Mouse (Mus musculus): ENCODE results near the gene Pdx1. TPM values are rescaled to one million over a fixed set of nuclear protein-coding genes. Genes with fewer than 3 reads are reported as not detected.
A peak's percentile ranks its signal among the peaks of the same experiment; 100 is the strongest.

The Pdx1 gene
- polyA plus RNA-seq, 1 experiment from 2014 or later, result not detected

DNA sequence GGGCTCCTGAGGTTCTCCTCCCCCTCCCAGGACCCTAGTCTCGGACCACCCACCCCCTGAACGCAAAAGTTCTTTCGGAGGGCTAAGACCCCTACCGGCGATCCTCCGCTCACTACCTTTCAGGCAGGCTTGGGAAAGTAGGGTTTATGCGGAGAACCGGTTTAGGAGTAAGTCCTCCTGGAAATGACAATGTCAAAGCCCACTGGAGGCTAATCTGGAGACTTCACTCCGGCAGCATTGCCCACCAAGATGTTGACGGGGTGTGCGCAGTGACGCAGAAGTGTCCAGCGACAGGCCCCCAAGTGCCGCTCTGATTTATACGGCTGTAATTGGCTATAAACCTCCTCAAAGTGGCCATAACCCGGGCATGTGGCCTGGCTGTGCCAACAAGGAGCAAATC, 35.4 kb downstream of the Pdx1 start:
- no peak for ATAC-seq (ENCODE audit: insufficient number of reproducible peaks, low FRiP score, low TSS enrichment, low read depth)

DNA sequence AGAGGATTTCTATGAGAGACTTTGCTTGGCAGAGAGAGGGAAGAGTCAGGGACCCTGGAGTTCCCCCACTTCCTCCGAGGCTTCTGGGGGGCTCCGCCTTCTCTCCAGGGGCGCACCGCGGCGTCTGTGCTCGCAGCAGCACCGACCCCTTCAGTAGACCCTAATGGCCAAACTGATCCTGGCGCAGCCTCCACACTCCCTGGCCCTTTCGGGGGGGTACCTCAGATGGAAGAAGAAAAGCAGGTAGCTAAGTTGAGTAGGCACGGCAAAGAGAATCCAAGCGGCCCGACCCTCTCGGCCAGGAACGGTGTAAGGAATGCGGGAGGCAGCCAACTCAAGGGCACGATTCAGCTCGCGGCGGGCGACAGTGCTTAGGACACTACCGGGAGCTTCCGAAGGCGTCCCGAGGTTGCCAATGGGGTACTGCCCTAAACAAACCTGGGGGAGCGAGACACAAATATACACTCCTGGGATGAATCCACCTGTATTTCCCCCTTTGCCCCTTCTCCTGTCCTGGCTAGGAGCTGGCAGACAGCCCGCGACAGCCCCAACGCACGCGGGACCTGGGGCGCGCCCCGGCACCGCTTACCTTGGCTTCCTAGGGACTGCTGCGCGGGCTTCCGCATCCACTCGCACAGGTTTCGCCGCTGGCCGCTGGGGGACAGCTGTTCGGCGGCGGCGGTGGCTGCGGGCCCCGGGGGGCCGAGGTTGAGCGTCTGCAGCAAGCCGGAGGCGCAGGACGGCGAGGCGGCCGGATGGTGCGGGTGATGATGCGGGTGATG, 36.3 kb downstream of the Pdx1 start:
- Histone ChIP-seq H3K4me3 (peak overlapping the region; percentile 24), H3K4me1 (peaks cover 33% of the 10 kb centered on the region), H3K27me3 (peaks cover 100% of the 10 kb centered on the region), H3K9ac (no peak overlapping the region), H3K4me2 (peak overlapping the region; percentile 37), H3K27ac (no peak overlapping the region), H3K36me3 (no peaks in the 10 kb centered on the region), H3K9me3 (no peaks in the 10 kb centered on the region)
- WGBS, result 1% methylated on average over 55 of the region's 58 CpGs
- ATAC-seq (ENCODE audit: insufficient number of reproducible peaks, low FRiP score, low TSS enrichment, low read depth), result no peak

More for the DNA sequence above, 35.4 kb downstream of the Pdx1 start:
- H3K27ac ChIP-seq, result no peak overlapping the region
- H3K4me2 ChIP-seq, result 0 out of 2 replicates have a peak overlapping the region, but pooled peaks have one; percentile 2
- no peak overlapping the region for H3K9ac ChIP-seq
- H3K27me3 ChIP-seq, result peaks cover 99% of the 10 kb centered on the region
- no peaks in the 10 kb centered on the region for H3K36me3 ChIP-seq
- no peaks in the 10 kb centered on the region for H3K9me3 ChIP-seq
- under 1% methylated on average over 16 of the region's 16 CpGs for WGBS
- H3K4me1 ChIP-seq, result peaks cover 33% of the 10 kb centered on the region
- peak overlapping the region; percentile 24 for H3K4me3 ChIP-seq

DNA sequence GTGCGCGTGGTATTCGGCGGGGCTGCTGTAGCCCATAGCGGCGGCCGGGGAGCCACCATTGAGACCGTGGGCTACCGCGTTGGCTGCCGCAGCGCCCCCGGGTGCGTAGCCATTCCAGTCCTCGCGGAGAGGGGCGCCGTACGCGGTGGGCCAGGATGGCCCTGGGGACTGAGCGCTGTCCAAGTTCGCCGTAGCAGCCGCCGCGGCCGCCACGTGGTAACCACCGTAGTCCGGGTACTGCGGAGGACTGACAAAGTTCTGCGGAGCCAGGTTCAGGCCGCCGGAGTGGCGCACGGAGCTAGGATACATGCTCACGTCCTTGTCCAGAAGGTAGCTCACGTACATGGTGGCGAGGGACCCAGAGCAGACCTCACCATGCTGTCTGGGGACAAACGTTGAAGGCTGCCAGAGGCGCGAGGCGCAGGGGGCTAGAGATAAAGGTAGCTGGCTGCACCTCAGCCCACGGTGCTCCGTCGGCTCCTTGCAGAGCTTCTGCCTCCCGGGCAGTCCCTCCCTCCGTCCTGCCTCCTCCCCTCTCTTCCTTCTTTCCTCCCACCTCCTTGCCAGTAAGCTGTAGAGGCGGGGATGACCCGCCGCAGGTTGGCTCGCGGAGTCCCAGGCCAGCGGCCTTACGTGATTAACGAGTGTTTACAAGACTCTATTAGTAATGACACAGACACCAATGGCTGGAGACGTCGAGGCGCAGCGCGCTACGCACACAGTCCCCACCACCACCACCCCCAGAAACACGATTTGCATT, 37.1 kb downstream of the Pdx1 start, which contains the start of gene Cdx2:
TSS of gene Cdx2 (minus strand) at position 633 of the 760 bp plus-strand sequence.
- Histone ChIP-seq H3K4me3 (peak within 1 kb of the TSS; percentile 24), H3K9me3 (no peaks in the 10 kb centered on the region), H3K9ac (no peak within 1 kb of the TSS), H3K27ac (no peak within 1 kb of the TSS), H3K4me2 (peak within 1 kb of the TSS; percentile 37), H3K4me1 (peaks cover 33% of the 10 kb centered on the region), H3K36me3 (no peaks in the 10 kb centered on the region), H3K27me3 (peaks cover 100% of the 10 kb centered on the region)
- no peak for ATAC-seq (ENCODE audit: insufficient number of reproducible peaks, low FRiP score, low TSS enrichment, low read depth)
- WGBS, result under 1% methylated on average over 63 of the region's 63 CpGs

DNA sequence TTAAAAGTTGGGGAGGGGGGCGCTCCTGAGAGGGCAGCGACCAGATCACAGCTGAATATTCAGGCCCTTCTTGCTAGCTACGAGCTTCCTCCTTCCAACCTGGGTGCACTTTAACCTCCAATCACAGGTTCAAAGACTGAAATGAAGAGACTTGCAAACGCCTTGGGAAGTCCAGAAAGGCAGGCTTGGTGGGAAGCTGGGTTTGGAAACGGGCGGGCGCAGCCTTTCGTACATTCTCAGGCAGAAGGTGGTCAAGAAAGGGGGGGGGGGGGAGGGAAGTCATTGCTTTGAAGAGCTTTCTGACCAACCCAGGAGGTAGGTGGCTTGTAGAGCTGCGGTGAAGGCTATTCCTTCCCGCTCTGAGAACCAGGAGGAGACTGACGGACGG, 37.6 kb downstream of the Pdx1 start:
- peaks cover 100% of the 10 kb centered on the region for H3K27me3 ChIP-seq
- H3K27ac ChIP-seq, result no peak overlapping the region
- WGBS, result 4% methylated on average over 12 of the region's 12 CpGs
- no peak for ATAC-seq (ENCODE audit: insufficient number of reproducible peaks, low FRiP score, low TSS enrichment, low read depth)
- no peak overlapping the region for H3K4me2 ChIP-seq
- H3K9ac ChIP-seq, result no peak overlapping the region
- no peaks in the 10 kb centered on the region for H3K36me3 ChIP-seq
- peaks cover 33% of the 10 kb centered on the region for H3K4me1 ChIP-seq
- H3K4me3 ChIP-seq, result no peak overlapping the region
- no peaks in the 10 kb centered on the region for H3K9me3 ChIP-seq

DNA sequence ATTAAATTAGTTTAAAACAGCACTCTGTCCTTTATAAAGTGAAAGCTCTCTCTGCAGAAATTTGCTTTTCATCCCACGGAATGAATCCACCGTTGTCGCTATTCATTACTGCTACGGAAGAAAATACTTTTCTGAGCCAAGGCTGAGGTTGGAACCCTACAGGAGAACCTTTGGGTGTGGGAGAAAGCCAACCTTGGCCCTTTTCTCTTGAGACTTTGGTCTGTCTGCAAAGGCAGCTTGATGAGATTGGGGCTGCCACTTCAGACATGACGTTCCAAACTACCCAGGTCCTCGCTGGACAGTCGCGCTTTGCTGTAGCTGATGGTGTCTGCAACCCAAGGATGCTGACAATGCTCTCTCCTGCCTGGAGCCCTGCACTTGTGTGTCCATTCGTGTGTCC, 38.7 kb downstream of the Pdx1 start:
- H3K36me3 ChIP-seq, result no peaks in the 10 kb centered on the region
- no peaks in the 10 kb centered on the region for H3K9me3 ChIP-seq
- 17% methylated on average over 9 of the region's 9 CpGs for WGBS
- no peak overlapping the region for H3K4me2 ChIP-seq
- H3K4me1 ChIP-seq, result peaks cover 33% of the 10 kb centered on the region
- H3K9ac ChIP-seq, result no peak overlapping the region
- no peak for ATAC-seq (ENCODE audit: insufficient number of reproducible peaks, low FRiP score, low TSS enrichment, low read depth)
- no peak overlapping the region for H3K27ac ChIP-seq
- peaks cover 100% of the 10 kb centered on the region for H3K27me3 ChIP-seq
- H3K4me3 ChIP-seq, result no peak overlapping the region

DNA sequence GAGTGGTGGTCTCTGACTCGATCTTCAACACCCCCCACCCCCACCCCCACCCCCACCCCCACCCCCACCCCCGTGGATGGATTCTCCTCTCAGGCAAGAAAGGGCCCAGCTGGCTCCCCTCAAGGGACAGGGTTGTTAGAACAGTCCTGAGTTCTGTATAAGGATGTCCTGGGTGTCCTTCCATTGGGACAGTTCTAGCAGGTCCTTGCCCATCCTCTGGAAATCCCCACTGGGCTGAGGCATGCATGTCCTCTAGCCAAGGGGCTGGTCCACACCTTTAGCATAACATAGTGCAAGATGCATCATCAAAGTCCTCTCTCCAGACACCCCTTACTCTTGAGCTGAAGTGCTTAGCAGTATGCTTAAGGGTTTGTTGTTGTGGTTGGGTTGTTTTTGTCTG, 40.0 kb downstream of the Pdx1 start:
- ATAC-seq (ENCODE audit: insufficient number of reproducible peaks, low FRiP score, low TSS enrichment, low read depth), result no peak
- Histone ChIP-seq H3K4me2 (no peak overlapping the region), H3K9me3 (no peaks in the 10 kb centered on the region), H3K27ac (no peak overlapping the region), H3K4me1 (peaks cover 25% of the 10 kb centered on the region), H3K27me3 (peaks cover 100% of the 10 kb centered on the region), H3K4me3 (no peak overlapping the region), H3K9ac (no peak overlapping the region), H3K36me3 (no peaks in the 10 kb centered on the region)
- WGBS, result 0% methylated on average over 1 of the region's 2 CpGs

DNA sequence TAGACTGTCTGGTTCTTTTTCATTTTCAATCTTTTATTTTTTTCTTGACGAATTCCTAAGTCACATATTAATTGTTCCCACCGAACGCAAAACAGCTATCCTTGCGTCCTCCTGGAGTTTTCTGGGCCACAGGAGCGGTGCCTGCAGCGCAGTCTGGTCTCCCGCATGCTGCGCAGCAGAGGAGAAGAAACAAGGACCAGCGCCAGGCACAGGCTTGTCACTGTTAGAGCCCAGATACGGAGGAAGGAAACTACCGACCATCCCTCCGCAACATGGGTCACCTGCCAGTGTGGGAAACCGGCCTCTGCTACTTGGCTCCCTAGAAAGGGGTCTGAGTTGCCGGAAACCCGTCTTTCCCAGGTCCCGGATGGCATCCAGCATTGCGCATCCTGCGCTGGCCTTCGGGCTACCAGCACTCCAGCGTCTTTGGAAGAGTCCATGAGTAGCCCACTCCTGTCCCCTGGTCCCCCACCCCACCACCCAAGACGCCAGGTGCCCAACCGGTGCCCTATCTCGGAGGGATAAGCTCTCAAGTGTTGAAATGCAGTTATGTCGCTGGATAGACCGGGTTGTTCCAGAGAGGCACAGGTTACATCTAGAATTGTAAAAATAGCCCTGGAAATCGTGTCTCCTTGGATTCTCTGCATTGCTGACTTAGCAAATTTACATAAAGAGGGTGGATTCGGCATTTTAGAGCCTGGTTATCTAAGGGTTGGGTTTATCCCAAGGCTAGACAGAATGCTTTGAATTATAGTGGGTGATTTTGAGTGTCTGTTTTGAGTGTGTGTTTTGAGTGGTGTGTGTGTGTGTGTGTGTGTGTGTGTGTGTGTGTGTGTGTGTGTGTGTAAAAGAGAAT, 43.3 kb downstream of the Pdx1 start:
- Histone ChIP-seq H3K36me3 (no peaks in the 10 kb centered on the region), H3K9ac (no peak overlapping the region), H3K4me3 (no peak overlapping the region), H3K4me1 (peaks cover 8% of the 10 kb centered on the region), H3K27ac (no peak overlapping the region), H3K27me3 (peaks cover 100% of the 10 kb centered on the region), H3K4me2 (no peak overlapping the region), H3K9me3 (no peaks in the 10 kb centered on the region)
- WGBS, result 2% methylated on average over 27 of the region's 27 CpGs
- no peak for ATAC-seq (ENCODE audit: insufficient number of reproducible peaks, low FRiP score, low TSS enrichment, low read depth)

DNA sequence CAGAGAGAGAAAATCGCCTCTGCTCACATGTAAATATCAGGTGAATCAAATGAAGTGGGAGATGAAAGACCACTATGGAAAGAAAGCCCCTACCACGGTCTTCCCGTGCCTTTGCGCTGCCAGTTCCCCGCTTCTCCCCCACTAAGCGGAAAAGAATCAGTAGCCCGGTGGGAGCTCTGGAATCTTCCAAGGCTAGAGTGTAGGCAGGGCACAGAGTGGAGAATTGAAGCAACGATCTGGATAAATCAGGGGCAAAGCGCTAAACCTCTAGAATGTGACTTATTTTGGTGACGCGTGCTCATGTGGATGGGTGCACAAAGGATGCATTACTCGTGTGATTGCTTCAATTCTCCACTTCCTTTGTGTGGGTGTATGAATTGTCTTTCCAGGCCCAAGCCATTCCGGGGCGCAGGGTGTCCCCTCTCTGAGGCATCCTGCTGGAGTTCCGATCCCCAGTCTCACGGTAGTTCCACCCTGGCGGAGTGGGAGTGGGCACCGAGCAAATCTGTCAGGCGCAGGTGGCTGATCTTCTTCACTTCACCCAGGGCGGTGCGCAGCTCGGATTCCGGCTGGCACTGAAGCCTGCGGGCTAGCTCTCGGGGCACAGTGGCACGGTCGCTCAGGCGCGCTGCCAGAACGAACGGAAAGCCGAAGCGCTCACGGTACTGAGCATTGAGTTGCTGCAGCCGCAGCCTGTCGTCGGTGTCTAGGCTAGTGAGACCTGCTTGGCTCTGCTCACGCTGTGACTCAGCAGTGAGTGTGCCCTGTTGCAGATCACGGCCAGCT, 45.1 kb downstream of the Pdx1 start:
- no peak overlapping the region for H3K27ac ChIP-seq
- H3K9ac ChIP-seq, result no peak overlapping the region
- no peak for ATAC-seq (ENCODE audit: insufficient number of reproducible peaks, low FRiP score, low TSS enrichment, low read depth)
- no peaks in the 10 kb centered on the region for H3K36me3 ChIP-seq
- no peak overlapping the region for H3K4me2 ChIP-seq
- no peak overlapping the region for H3K4me3 ChIP-seq
- H3K27me3 ChIP-seq, result peaks cover 96% of the 10 kb centered on the region
- under 1% methylated on average over 39 of the region's 39 CpGs for WGBS
- H3K4me1 ChIP-seq, result peaks cover 8% of the 10 kb centered on the region
- H3K9me3 ChIP-seq, result no peaks in the 10 kb centered on the region

DNA sequence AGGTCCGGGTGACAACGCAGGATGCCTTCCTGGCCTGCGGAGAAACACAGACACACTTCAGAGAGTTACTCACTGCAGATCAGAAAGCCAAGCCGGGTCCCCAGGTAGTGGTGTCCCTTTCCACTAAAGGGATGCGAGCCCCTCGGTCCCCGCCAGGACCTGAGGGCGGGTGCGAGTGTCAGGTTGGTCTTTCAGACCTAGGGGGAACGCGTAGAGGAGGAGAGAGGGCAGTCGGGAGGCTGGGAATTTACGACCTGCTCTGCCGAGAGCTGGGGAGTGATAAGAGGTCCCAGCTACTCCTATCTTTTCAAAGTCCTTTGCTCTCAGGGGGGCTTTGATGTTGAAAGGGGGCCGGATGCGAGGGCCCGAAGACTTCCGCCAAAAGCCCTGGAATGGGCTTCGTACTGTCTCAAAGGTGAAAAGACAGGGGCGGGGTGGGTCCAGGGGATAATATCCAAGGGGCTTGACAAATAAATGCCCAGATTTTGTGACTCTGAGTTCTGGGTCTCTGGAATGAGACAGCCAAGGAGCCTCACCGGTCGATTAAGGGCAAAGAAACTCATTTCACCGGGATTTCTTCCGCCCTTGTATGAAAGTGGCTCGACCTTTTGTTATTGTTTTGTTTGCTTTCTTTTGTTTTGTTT, 45.8 kb downstream of the Pdx1 start:
- Histone ChIP-seq H3K4me2 (no peak overlapping the region), H3K4me3 (no peak overlapping the region), H3K4me1 (peaks cover 8% of the 10 kb centered on the region), H3K36me3 (no peaks in the 10 kb centered on the region), H3K9ac (no peak overlapping the region), H3K27me3 (peaks cover 96% of the 10 kb centered on the region), H3K9me3 (no peaks in the 10 kb centered on the region), H3K27ac (no peak overlapping the region)
- no peak for ATAC-seq (ENCODE audit: insufficient number of reproducible peaks, low FRiP score, low TSS enrichment, low read depth)
- WGBS, result under 1% methylated on average over 25 of the region's 25 CpGs

DNA sequence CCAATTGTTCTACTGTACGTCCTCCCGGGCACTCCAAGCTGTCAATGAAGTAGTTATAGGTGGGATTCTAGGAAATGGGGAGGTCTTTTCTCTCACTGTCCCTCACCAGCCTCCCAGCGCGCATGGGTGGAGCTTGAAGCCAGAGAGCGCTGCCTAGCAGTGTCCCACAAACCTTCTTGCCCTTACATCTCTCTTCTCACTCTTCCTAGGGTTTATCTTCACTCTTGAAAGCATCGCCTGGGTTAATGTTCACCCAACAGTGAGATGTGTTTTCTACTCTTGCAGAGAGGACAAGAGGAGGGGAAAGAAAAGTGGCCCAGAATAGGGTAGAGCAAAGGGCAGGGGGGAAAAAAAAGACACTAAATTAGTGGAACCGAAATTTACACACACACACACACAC, 47.6 kb downstream of the Pdx1 start:
- H3K27ac ChIP-seq, result no peak overlapping the region
- WGBS, result 11% methylated on average over 7 of the region's 7 CpGs
- peaks cover 93% of the 10 kb centered on the region for H3K27me3 ChIP-seq
- H3K9ac ChIP-seq, result no peak overlapping the region
- H3K4me3 ChIP-seq, result no peak overlapping the region
- no peak overlapping the region for H3K4me2 ChIP-seq
- H3K9me3 ChIP-seq, result no peaks in the 10 kb centered on the region
- peaks cover 8% of the 10 kb centered on the region for H3K4me1 ChIP-seq
- H3K36me3 ChIP-seq, result no peaks in the 10 kb centered on the region
- ATAC-seq (ENCODE audit: insufficient number of reproducible peaks, low FRiP score, low TSS enrichment, low read depth), result no peak

DNA sequence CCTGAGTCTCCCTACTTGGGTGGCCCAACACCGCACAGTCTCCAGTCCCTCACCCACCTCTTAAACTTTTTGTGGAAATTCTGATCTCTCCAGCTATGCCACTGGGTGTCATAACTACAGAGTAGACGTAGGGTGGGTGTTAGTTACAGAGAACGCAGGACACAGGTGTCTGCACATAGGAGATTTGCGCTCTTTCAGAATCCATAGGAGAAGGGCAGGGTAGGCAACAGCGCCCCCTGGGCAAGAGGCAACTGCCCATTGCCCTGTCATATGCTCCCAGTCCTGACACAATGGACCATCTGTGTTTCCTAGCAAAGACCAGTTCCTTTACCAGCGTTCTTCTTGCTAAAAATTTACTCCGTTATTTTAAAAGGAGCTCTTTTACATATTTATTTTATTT, 48.2 kb downstream of the Pdx1 start:
- Histone ChIP-seq H3K9me3 (no peaks in the 10 kb centered on the region), H3K36me3 (no peaks in the 10 kb centered on the region), H3K27ac (no peak overlapping the region), H3K9ac (no peak overlapping the region), H3K4me1 (peaks cover 8% of the 10 kb centered on the region), H3K4me2 (no peak overlapping the region), H3K27me3 (peaks cover 92% of the 10 kb centered on the region), H3K4me3 (no peak overlapping the region)
- WGBS, result 30% methylated on average over 7 of the region's 7 CpGs
- no peak for ATAC-seq (ENCODE audit: insufficient number of reproducible peaks, low FRiP score, low TSS enrichment, low read depth)
